Mouse (Mus musculus): ENCODE data around the gene Spef1. TPM values are rescaled to one million over a fixed set of nuclear protein-coding genes. Genes with fewer than 3 reads are reported as not detected.

Spef1 gene
- polyA plus RNA-seq, 1 experiment from 2014 or later = 11.2 TPM

- H3K4me2 ChIP-seq (ENCODE audit: low read length) = peak overlapping the region; percentile 68
- no peaks in the 10 kb centered on the region for H3K36me3 ChIP-seq (ENCODE audit: control insufficient read depth, insufficient read depth, low read length)
- peak overlapping the region; percentile 73 for H3K9ac ChIP-seq (ENCODE audit: low read depth, low read length)
- peaks cover 14% of the 10 kb centered on the region for H3K4me1 ChIP-seq (ENCODE audit: control insufficient read depth, insufficient read depth, low read length)
- H3K27me3 ChIP-seq (ENCODE audit: control insufficient read depth, insufficient read depth, low read depth, low read length) = no peaks in the 10 kb centered on the region
- 76% methylated on average over 4 of the region's 4 CpGs for WGBS
- H3K4me3 ChIP-seq (ENCODE audit: low read depth, low read length) = peak overlapping the region; percentile 59
- H3K9me3 ChIP-seq (replicated peaks; ENCODE audit: control insufficient read depth, low read length, poor library complexity, severe bottlenecking) = no peaks in the 10 kb centered on the region
- peak overlapping the region; percentile 94 for H3K27ac ChIP-seq (ENCODE audit: low read length)
- ATAC-seq = peak; percentile 29
Observed at GRCm38 (mm10) chr2:131209125-131209795, 22.2 kb upstream of the Spef1 start.

- no peak overlapping the region for H3K27ac ChIP-seq (ENCODE audit: low read length)
Observed at GRCm38 (mm10) chr2:131208356-131208755, 21.3 kb upstream of the Spef1 start.

GRCm38 (mm10) chr2:131206778-131207177, 19.7 kb upstream of the Spef1 start, which contains the start of gene Ap5s1:
TSS of gene Ap5s1 (plus strand) at chr2:131207078.
- Histone ChIP-seq H3K9ac (ENCODE audit: low read depth, low read length) (no peak within 1 kb of the TSS), H3K4me2 (ENCODE audit: low read length) (no peak within 1 kb of the TSS), H3K4me1 (ENCODE audit: control insufficient read depth, insufficient read depth, low read length) (peaks cover 12% of the 10 kb centered on the region), H3K36me3 (ENCODE audit: control insufficient read depth, insufficient read depth, low read length) (no peaks in the 10 kb centered on the region), H3K9me3 (replicated peaks; ENCODE audit: control insufficient read depth, low read length, poor library complexity, severe bottlenecking) (no peaks in the 10 kb centered on the region), H3K27me3 (ENCODE audit: control insufficient read depth, insufficient read depth, low read depth, low read length) (no peaks in the 10 kb centered on the region), H3K4me3 (ENCODE audit: low read depth, low read length) (no peak within 1 kb of the TSS), H3K27ac (ENCODE audit: low read length) (no peak within 1 kb of the TSS)
- WGBS = 85% methylated on average over 4 of the region's 4 CpGs
- ATAC-seq = no peak

More at GRCm38 (mm10) chr2:131208356-131208755, 21.3 kb upstream of the Spef1 start:
- Histone ChIP-seq H3K9ac (ENCODE audit: low read depth, low read length) (no peak overlapping the region), H3K9me3 (replicated peaks; ENCODE audit: control insufficient read depth, low read length, poor library complexity, severe bottlenecking) (no peaks in the 10 kb centered on the region), H3K4me1 (ENCODE audit: control insufficient read depth, insufficient read depth, low read length) (peaks cover 14% of the 10 kb centered on the region), H3K4me2 (ENCODE audit: low read length) (no peak overlapping the region), H3K36me3 (ENCODE audit: control insufficient read depth, insufficient read depth, low read length) (no peaks in the 10 kb centered on the region), H3K27me3 (ENCODE audit: control insufficient read depth, insufficient read depth, low read depth, low read length) (no peaks in the 10 kb centered on the region), H3K4me3 (ENCODE audit: low read depth, low read length) (no peak overlapping the region)
- 97% methylated on average over 2 of the region's 2 CpGs for WGBS
- ATAC-seq = no peak

- 89% methylated on average over 8 of the region's 8 CpGs for WGBS
- no peaks in the 10 kb centered on the region for H3K36me3 ChIP-seq (ENCODE audit: control insufficient read depth, insufficient read depth, low read length)
- H3K9ac ChIP-seq (ENCODE audit: low read depth, low read length) = no peak overlapping the region
- no peak for ATAC-seq
- no peak overlapping the region for H3K4me2 ChIP-seq (ENCODE audit: low read length)
- no peaks in the 10 kb centered on the region for H3K9me3 ChIP-seq (replicated peaks; ENCODE audit: control insufficient read depth, low read length, poor library complexity, severe bottlenecking)
- H3K4me3 ChIP-seq (ENCODE audit: low read depth, low read length) = no peak overlapping the region
- no peaks in the 10 kb centered on the region for H3K27me3 ChIP-seq (ENCODE audit: control insufficient read depth, insufficient read depth, low read depth, low read length)
- H3K4me1 ChIP-seq (ENCODE audit: control insufficient read depth, insufficient read depth, low read length) = peaks cover 5% of the 10 kb centered on the region; the same call in 1 of the 2 replicates
- no peak overlapping the region for H3K27ac ChIP-seq (ENCODE audit: low read length)
Observed at GRCm38 (mm10) chr2:131205521-131206182, 18.6 kb upstream of the Spef1 start.

GRCm38 (mm10) chr2:131204410-131204981, 17.4 kb upstream of the Spef1 start:
- H3K27ac ChIP-seq (ENCODE audit: low read length) = no peak overlapping the region
- H3K36me3 ChIP-seq (ENCODE audit: control insufficient read depth, insufficient read depth, low read length) = no peaks in the 10 kb centered on the region
- WGBS = 61% methylated on average over 7 of the region's 7 CpGs
- peaks cover 2% of the 10 kb centered on the region; the same call in 1 of the 2 replicates for H3K4me1 ChIP-seq (ENCODE audit: control insufficient read depth, insufficient read depth, low read length)
- H3K4me3 ChIP-seq (ENCODE audit: low read depth, low read length) = no peak overlapping the region
- no peak overlapping the region for H3K9ac ChIP-seq (ENCODE audit: low read depth, low read length)
- no peaks in the 10 kb centered on the region for H3K9me3 ChIP-seq (replicated peaks; ENCODE audit: control insufficient read depth, low read length, poor library complexity, severe bottlenecking)
- ATAC-seq = no peak
- H3K27me3 ChIP-seq (ENCODE audit: control insufficient read depth, insufficient read depth, low read depth, low read length) = no peaks in the 10 kb centered on the region
- H3K4me2 ChIP-seq (ENCODE audit: low read length) = no peak overlapping the region

- no peak overlapping the region for H3K27ac ChIP-seq (ENCODE audit: low read length)
- H3K9me3 ChIP-seq (replicated peaks; ENCODE audit: control insufficient read depth, low read length, poor library complexity, severe bottlenecking) = no peaks in the 10 kb centered on the region
- H3K4me3 ChIP-seq (ENCODE audit: low read depth, low read length) = no peak overlapping the region
- H3K27me3 ChIP-seq (ENCODE audit: control insufficient read depth, insufficient read depth, low read depth, low read length) = no peaks in the 10 kb centered on the region
- no peaks in the 10 kb centered on the region for H3K4me1 ChIP-seq (ENCODE audit: control insufficient read depth, insufficient read depth, low read length)
- H3K36me3 ChIP-seq (ENCODE audit: control insufficient read depth, insufficient read depth, low read length) = no peaks in the 10 kb centered on the region
- ATAC-seq = no peak
- H3K4me2 ChIP-seq (ENCODE audit: low read length) = no peak overlapping the region
- 92% methylated on average over 6 of the region's 6 CpGs for WGBS
- no peak overlapping the region for H3K9ac ChIP-seq (ENCODE audit: low read depth, low read length)
Observed at GRCm38 (mm10) chr2:131203816-131204409, 16.8 kb upstream of the Spef1 start.

GRCm38 (mm10) chr2:131201262-131201661, 14.2 kb upstream of the Spef1 start:
- 95% methylated on average over 3 of the region's 3 CpGs for WGBS
- Histone ChIP-seq H3K9ac (ENCODE audit: low read depth, low read length) (no peak overlapping the region), H3K4me2 (ENCODE audit: low read length) (no peak overlapping the region), H3K4me1 (ENCODE audit: control insufficient read depth, insufficient read depth, low read length) (no peaks in the 10 kb centered on the region), H3K36me3 (ENCODE audit: control insufficient read depth, insufficient read depth, low read length) (no peaks in the 10 kb centered on the region), H3K9me3 (replicated peaks; ENCODE audit: control insufficient read depth, low read length, poor library complexity, severe bottlenecking) (no peaks in the 10 kb centered on the region), H3K27me3 (ENCODE audit: control insufficient read depth, insufficient read depth, low read depth, low read length) (no peaks in the 10 kb centered on the region), H3K27ac (ENCODE audit: low read length) (no peak overlapping the region), H3K4me3 (ENCODE audit: low read depth, low read length) (no peak overlapping the region)
- ATAC-seq = no peak

- WGBS = 88% methylated on average over 2 of the region's 2 CpGs
Observed at GRCm38 (mm10) chr2:131200710-131201109, 13.6 kb upstream of the Spef1 start.

More at GRCm38 (mm10) chr2:131200710-131201109, 13.6 kb upstream of the Spef1 start:
- H3K27me3 ChIP-seq (ENCODE audit: control insufficient read depth, insufficient read depth, low read depth, low read length) = no peaks in the 10 kb centered on the region
- no peak overlapping the region for H3K4me2 ChIP-seq (ENCODE audit: low read length)
- H3K9ac ChIP-seq (ENCODE audit: low read depth, low read length) = no peak overlapping the region
- no peaks in the 10 kb centered on the region for H3K9me3 ChIP-seq (replicated peaks; ENCODE audit: control insufficient read depth, low read length, poor library complexity, severe bottlenecking)
- no peak overlapping the region for H3K4me3 ChIP-seq (ENCODE audit: low read depth, low read length)
- no peak for ATAC-seq
- no peaks in the 10 kb centered on the region for H3K4me1 ChIP-seq (ENCODE audit: control insufficient read depth, insufficient read depth, low read length)
- H3K36me3 ChIP-seq (ENCODE audit: control insufficient read depth, insufficient read depth, low read length) = no peaks in the 10 kb centered on the region
- H3K27ac ChIP-seq (ENCODE audit: low read length) = no peak overlapping the region
